Mouse (Mus musculus) lung, postnatal 0 days (tissue): Measurements from ENCODE around the gene Sh3d19. TPM values are rescaled to one million over a fixed set of nuclear protein-coding genes. Genes with fewer than 3 reads are reported as not detected.
A peak's percentile ranks its signal among the peaks of the same experiment; 100 is the strongest.

Source experiments
- ATAC-seq: fragments of 200-750 bp; cut with Nextera tagmentation; 2 replicates; pipeline ENCODE4 v1.8.0; 2017; ENCODE audit warnings: moderate library complexity
- DNase-seq: peaks from one replicate; pipeline ENCODE4 v3.0.0-alpha.2; 2016; ENCODE audit warnings: low spot score
- H3K27ac ChIP-seq: fragments of 300-500 bp; sonication (generic); 2 replicates; pipeline ENCODE4 v1.5.1; 2014; ENCODE audit warnings: antibody characterized with exemption, mild to moderate bottlenecking, low read length, mixed read lengths
- H3K27me3 ChIP-seq: fragments of 300-500 bp; sonication (generic); replicated peaks from 2 replicates; pipeline ENCODE4 v1.6.1; 2014; ENCODE audit warnings: low read length, mixed read lengths; ENCODE audit not compliant: insufficient read depth
- H3K36me3 ChIP-seq: fragments of 300-500 bp; sonication (generic); 2 replicates; pipeline ENCODE4 v1.6.1; 2014; ENCODE audit warnings: low read length, mixed read lengths; ENCODE audit not compliant: insufficient read depth
- H3K4me1 ChIP-seq: fragments of 300-500 bp; sonication (generic); 2 replicates; pipeline ENCODE4 v1.6.1; 2014; ENCODE audit warnings: antibody characterized with exemption, low read depth, low read length, mixed read lengths; ENCODE audit not compliant: insufficient read depth
- H3K4me2 ChIP-seq: fragments of 300-500 bp; sonication (generic); replicated peaks from 2 replicates; pipeline ENCODE4 v1.6.1; 2014; ENCODE audit warnings: low read depth, mild to moderate bottlenecking, low read length, moderate library complexity, mixed read lengths
- H3K4me3 ChIP-seq: fragments of 300-500 bp; sonication (generic); 2 replicates; pipeline ENCODE4 v1.5.1; 2014; ENCODE audit warnings: low read depth, low read length
- H3K9ac ChIP-seq: fragments of 300-500 bp; sonication (generic); replicated peaks from 2 replicates; pipeline ENCODE4 v1.6.1; 2014; ENCODE audit warnings: low read depth, mild to moderate bottlenecking
- H3K9me3 ChIP-seq: fragments of 300-500 bp; sonication (generic); 2 replicates; pipeline ENCODE4 v1.6.1; 2016; ENCODE audit warnings: low read length, mixed read lengths
- CTCF ChIP-seq: IDR thresholded peaks from 2 replicates; pipeline ENCODE4 v1.5.1; 2016; ENCODE audit warnings: antibody characterized with exemption, mild to moderate bottlenecking
- EP300 ChIP-seq: IDR thresholded peaks from 2 replicates; pipeline ENCODE4 v1.6.1; 2016; ENCODE audit warnings: antibody characterized with exemption, mild to moderate bottlenecking, control low read depth
- WGBS: fragments of 180-500 bp; shearing (Covaris S2); extraction: QIAGEN DNeasy Blood & Tissue Kit; methylation state at CpG from one replicate; pipeline ENCODE4 v1.1.7; 2014; 5-methylcytosine and 5-hydroxymethylcytosine counted together
- polyA plus RNA-seq: library from polyadenylated mRNA; unstranded; fragments of >200 nt; fragmentation: Nextera tagmentation; extraction: Ambion mirVana; gene quantifications from 2 replicates; pipeline ENCODE4 v1.2.1, GENCODE M21; 2015

Gene Sh3d19
- polyA plus RNA-seq, 1 experiment from 2014 or later: 28.3 TPM

DNA sequence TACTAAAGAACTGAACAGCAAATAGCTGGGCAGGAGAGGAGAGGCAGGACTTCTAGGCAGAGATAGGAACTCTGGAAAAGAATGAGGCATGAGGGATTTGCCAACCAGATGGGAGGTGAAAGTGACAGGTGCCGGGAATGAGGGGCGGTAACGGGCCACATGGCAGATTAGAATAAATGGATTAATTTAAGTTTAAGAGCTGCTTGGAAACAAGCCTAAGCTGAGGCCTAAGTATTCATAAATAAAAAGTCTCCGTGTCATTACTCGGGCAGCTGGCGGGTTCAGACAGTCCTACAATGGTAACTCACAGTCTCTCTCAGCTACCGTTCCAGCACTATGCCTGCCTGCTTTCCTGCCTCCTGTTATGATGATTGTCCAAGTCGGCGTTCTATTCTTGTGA, 15.6 kb upstream of the Sh3d19 start:
- WGBS: 94% methylated on average over 9 of the region's 9 CpGs
- H3K36me3 ChIP-seq: no peaks in the 10 kb centered on the region
- H3K27ac ChIP-seq: no peak overlapping the region
- H3K27me3 ChIP-seq: no peaks in the 10 kb centered on the region
- H3K4me2 ChIP-seq: no peak overlapping the region
- no peak for DNase-seq
- H3K4me3 ChIP-seq: no peak overlapping the region
- no peaks in the 10 kb centered on the region for H3K4me1 ChIP-seq
- TF ChIP-seq EP300 (no peak), CTCF (no peak)
- H3K9me3 ChIP-seq: no peaks in the 10 kb centered on the region
- no peak for ATAC-seq
- no peak overlapping the region for H3K9ac ChIP-seq

- H3K4me3 ChIP-seq: no peak overlapping the region
Measured at GRCm38 (mm10) chr3:85955704-85956103, 15.2 kb upstream of the Sh3d19 start.

DNA sequence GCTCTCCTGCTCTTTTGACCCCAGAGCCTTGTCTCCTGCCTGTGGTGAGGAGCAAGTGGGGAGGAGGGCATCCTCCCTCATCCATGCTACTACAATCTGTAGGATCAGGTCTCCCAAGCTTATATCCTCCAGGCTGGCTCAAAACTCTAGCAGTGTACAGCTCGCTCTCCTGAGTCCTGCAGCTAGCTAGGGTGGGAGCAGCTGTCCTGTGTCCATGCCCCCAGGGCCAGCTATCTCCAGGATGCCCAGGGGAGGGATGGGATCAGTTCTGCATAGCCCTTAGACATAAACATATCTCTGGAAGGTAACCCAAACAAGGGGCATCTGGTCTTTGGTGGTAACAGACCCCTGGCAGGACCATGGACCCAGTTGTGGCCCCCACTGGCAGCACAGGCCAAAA, 11.2 kb upstream of the Sh3d19 start:
- H3K27ac ChIP-seq: no peak overlapping the region
- ATAC-seq: no peak
- H3K9me3 ChIP-seq: no peaks in the 10 kb centered on the region
- 92% methylated on average over 1 of the region's 1 CpGs for WGBS
- no peak for DNase-seq
- no peaks in the 10 kb centered on the region for H3K36me3 ChIP-seq
- H3K9ac ChIP-seq: no peak overlapping the region
- H3K4me1 ChIP-seq: no peaks in the 10 kb centered on the region
- no peak overlapping the region for H3K4me3 ChIP-seq
- H3K4me2 ChIP-seq: no peak overlapping the region
- TF ChIP-seq CTCF: no peak
- TF ChIP-seq EP300: no peak
- H3K27me3 ChIP-seq: no peaks in the 10 kb centered on the region

More at GRCm38 (mm10) chr3:85955704-85956103, 15.2 kb upstream of the Sh3d19 start:
- TF ChIP-seq EP300 (no peak), CTCF (no peak)
- no peak overlapping the region for H3K4me2 ChIP-seq
- no peaks in the 10 kb centered on the region for H3K36me3 ChIP-seq
- H3K9me3 ChIP-seq: no peaks in the 10 kb centered on the region
- DNase-seq (no peak), ATAC-seq (no peak)
- H3K4me1 ChIP-seq: no peaks in the 10 kb centered on the region
- no peak overlapping the region for H3K9ac ChIP-seq
- 83% methylated on average over 5 of the region's 5 CpGs for WGBS
- no peaks in the 10 kb centered on the region for H3K27me3 ChIP-seq
- no peak overlapping the region for H3K27ac ChIP-seq

- Histone ChIP-seq H3K36me3 (no peaks in the 10 kb centered on the region), H3K9me3 (no peaks in the 10 kb centered on the region), H3K4me1 (no peaks in the 10 kb centered on the region), H3K27ac (no peak overlapping the region), H3K9ac (no peak overlapping the region), H3K27me3 (no peaks in the 10 kb centered on the region), H3K4me2 (no peak overlapping the region), H3K4me3 (no peak overlapping the region)
- ATAC-seq (peak; percentile 90), DNase-seq (peak; percentile 82)
- TF ChIP-seq EP300 (peak; percentile 92), CTCF (no peak)
- 11% methylated on average over 5 of the region's 5 CpGs for WGBS
Measured at GRCm38 (mm10) chr3:85961134-85961533, 9.8 kb upstream of the Sh3d19 start.

- no peak overlapping the region for H3K9ac ChIP-seq
- H3K4me3 ChIP-seq: no peak overlapping the region
- H3K9me3 ChIP-seq: no peaks in the 10 kb centered on the region
- H3K36me3 ChIP-seq: no peaks in the 10 kb centered on the region
- WGBS: 72% methylated on average over 4 of the region's 4 CpGs
- TF ChIP-seq EP300 (no peak), CTCF (no peak)
- no peak for ATAC-seq
- no peak overlapping the region for H3K4me2 ChIP-seq
- H3K27me3 ChIP-seq: no peaks in the 10 kb centered on the region
- H3K27ac ChIP-seq: peak overlapping the region; percentile 28; the same call in 1 of the 2 replicates
- no peak for DNase-seq
- peaks cover 6% of the 10 kb centered on the region; the same call in 1 of the 2 replicates for H3K4me1 ChIP-seq
Measured at GRCm38 (mm10) chr3:85965479-85965878, 5.4 kb upstream of the Sh3d19 start.

DNA sequence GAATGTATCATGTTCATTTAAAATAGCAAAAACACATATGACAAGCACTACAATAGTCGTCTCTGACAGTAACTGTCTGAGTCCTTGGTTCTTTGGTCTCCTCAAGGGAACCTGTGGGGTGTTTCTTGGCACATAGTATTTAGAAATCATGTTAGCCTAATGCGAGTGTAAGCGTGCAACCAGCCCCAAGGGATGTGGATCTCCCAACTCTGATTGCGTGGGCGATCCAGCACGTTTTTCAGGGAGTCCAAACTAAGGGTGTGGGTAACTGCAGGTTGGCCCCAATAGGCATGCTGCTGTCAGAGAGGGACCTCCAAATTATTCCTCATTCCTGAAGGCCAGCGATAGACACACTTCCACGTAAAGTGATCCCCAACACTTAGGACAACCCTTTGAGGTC, 1.9 kb upstream of the Sh3d19 start:
- whole genome bisulfite sequencing: 93% methylated on average over 8 of the region's 8 CpGs
- Histone ChIP-seq H3K4me1 (peaks cover 9% of the 10 kb centered on the region; the same call in 1 of the 2 replicates), H3K4me3 (no peak overlapping the region), H3K27ac (no peak overlapping the region), H3K9me3 (no peaks in the 10 kb centered on the region), H3K36me3 (no peaks in the 10 kb centered on the region), H3K9ac (no peak overlapping the region), H3K27me3 (no peaks in the 10 kb centered on the region), H3K4me2 (no peak overlapping the region)
- DNase-seq: no peak
- no peak for TF ChIP-seq CTCF
- TF ChIP-seq EP300: no peak
- ATAC-seq: no peak

GRCm38 (mm10) chr3:85971599-85971975, 678 bp downstream of the Sh3d19 start:
- DNase-seq (no peak), ATAC-seq (no peak)
- Histone ChIP-seq H3K27me3 (no peaks in the 10 kb centered on the region), H3K9ac (peak overlapping the region; percentile 57), H3K4me3 (peak overlapping the region; percentile 76), H3K27ac (peak overlapping the region; percentile 79), H3K4me1 (peaks cover 9% of the 10 kb centered on the region; the same call in 1 of the 2 replicates), H3K4me2 (peak overlapping the region; percentile 77), H3K36me3 (no peaks in the 10 kb centered on the region), H3K9me3 (no peaks in the 10 kb centered on the region)
- TF ChIP-seq CTCF (no peak), EP300 (no peak)
- WGBS: under 1% methylated on average over 13 of the region's 13 CpGs
